ENCODE assay signal across 26 mouse cellular contexts in genomic region chr2:128924799-128925198, GRCm38 (mm10).
"Had no signal": no experiment of that assay in that cellular context is flagged by ENCODE, and none has a peak within 500 bp of the region (broad histone marks: within the 10 kb centered on the region; RNA-seq: fewer than 3 reads in every experiment).

No protein-coding gene starts in this region.

- H3K9ac ChIP-seq: forebrain, postnatal 0 days; heart, embryonic 12.5 days; hindbrain, embryonic 12.5 days; hindbrain, embryonic 14.5 days; intestine, embryonic 15.5 days; kidney, embryonic 15.5 days; limb, embryonic 12.5 days; liver, embryonic 13.5 days; liver, embryonic 15.5 days; liver, postnatal 0 days had no signal

- H3K9me3 ChIP-seq: heart, embryonic 12.5 days; hindbrain, embryonic 10.5 days; hindbrain, embryonic 12.5 days; intestine, embryonic 15.5 days; kidney, embryonic 15.5 days; limb, embryonic 10.5 days; liver, embryonic 13.5 days; liver, embryonic 15.5 days had no signal

- H3K27me3 ChIP-seq: heart, embryonic 12.5 days; hindbrain, embryonic 12.5 days; intestine, embryonic 15.5 days; kidney, embryonic 15.5 days; limb, embryonic 12.5 days; liver, embryonic 13.5 days; liver, embryonic 15.5 days had no signal

- H3K4me1 ChIP-seq: heart, embryonic 12.5 days; hindbrain, embryonic 10.5 days; hindbrain, embryonic 12.5 days; intestine, embryonic 15.5 days; kidney, embryonic 15.5 days; limb, embryonic 10.5 days; limb, embryonic 12.5 days; liver, embryonic 13.5 days; liver, embryonic 15.5 days had no signal

- H3K4me3 ChIP-seq: heart, adult 2 months; heart, embryonic 12.5 days; hindbrain, embryonic 10.5 days; hindbrain, embryonic 12.5 days; intestine, embryonic 15.5 days; kidney, embryonic 15.5 days; layer of hippocampus, adult 2 months; left cerebral cortex, adult 2 months; limb, embryonic 10.5 days; limb, embryonic 12.5 days; liver, embryonic 13.5 days; liver, embryonic 15.5 days had no signal

- DNase-seq: forebrain, postnatal 0 days; gastrocnemius, postnatal 14 days; gastrocnemius, postnatal 36 days; heart, adult 2 months; heart, postnatal 10 days; heart, postnatal 4 days; kidney, postnatal 14 days; kidney, postnatal 4 days; liver; liver, embryonic 13.5 days; liver, postnatal 0 days had no signal

- ATAC-seq: forebrain, postnatal 0 days; hindbrain, embryonic 16.5 days; inflammation-experienced regulatory T-cells, adult 6 months; intestine, embryonic 15.5 days; intestine, postnatal 0 days; liver, postnatal 0 days had no signal

- H3K27ac ChIP-seq: heart, adult 2 months; hindbrain, embryonic 10.5 days; hindbrain, embryonic 12.5 days; hindbrain, embryonic 14.5 days; intestine, embryonic 15.5 days; kidney, embryonic 15.5 days; layer of hippocampus, adult 2 months; left cerebral cortex, adult 2 months; limb, embryonic 10.5 days; limb, embryonic 12.5 days; liver, embryonic 13.5 days; liver, embryonic 15.5 days had no signal

- H3K4me2 ChIP-seq: heart, embryonic 12.5 days; hindbrain, embryonic 12.5 days; hindbrain, embryonic 14.5 days; intestine, embryonic 15.5 days; kidney, embryonic 15.5 days; limb, embryonic 12.5 days; liver, embryonic 11.5 days; liver, embryonic 13.5 days; liver, embryonic 15.5 days had no signal
